Mouse (Mus musculus): Measurements from ENCODE around the gene Loxl3.

GRCm38 (mm10) chr6:83095968-83096367 is 62.0 kb downstream of the Loxl3 start:
- no peak for TF ChIP-seq CTCF (IDR thresholded peaks at IDR 0.05; ENCODE audit: low read depth)
- no peak for TF ChIP-seq EP300 (IDR thresholded peaks at IDR 0.05; ENCODE audit: low read depth)
